Mouse (Mus musculus): ENCODE measurements around the gene 1500009L16Rik. TPM values are rescaled to one million over a fixed set of nuclear protein-coding genes. Genes with fewer than 3 reads are reported as not detected.

The 1500009L16Rik gene
- under 1 TPM; 0.22 to 0.65 (median 0.38) TPM for total RNA-seq (2022)

DNA sequence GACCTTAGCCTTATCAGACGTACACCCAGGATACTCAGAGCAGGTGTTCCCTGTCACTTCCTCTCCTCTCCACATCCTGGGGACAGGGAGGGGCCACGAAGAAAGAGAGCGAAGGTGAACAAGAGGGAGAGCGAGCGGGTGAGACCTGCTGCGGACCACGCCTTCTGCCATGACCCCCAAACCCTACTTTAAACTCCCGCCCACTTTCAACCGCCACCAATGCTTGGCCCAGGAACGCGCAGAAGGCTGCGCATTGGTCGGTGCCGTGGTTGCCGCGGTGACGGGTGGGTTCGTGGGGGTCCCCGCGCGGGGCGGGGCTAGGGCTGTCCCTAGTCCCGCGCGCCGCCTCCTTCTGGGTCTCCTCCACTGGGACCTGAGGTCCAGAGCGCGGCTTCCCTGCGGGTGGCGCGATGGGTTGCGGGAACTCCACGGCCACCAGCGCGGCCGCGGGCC is at the start of gene 1500009L16Rik:
1500009L16Rik (plus strand) TSS at position 287 of the 453 bp plus-strand sequence.
- peak in 1 of 2 experiments; percentile 15 for DNase-seq (ENCODE audit: low spot score in 2 of 2)

- DNase-seq (ENCODE audit: low spot score in 2 of 2), result no peak
Measured at GRCm38 (mm10) chr10:83681334-83681733, 41.3 kb upstream of the 1500009L16Rik start.

DNA sequence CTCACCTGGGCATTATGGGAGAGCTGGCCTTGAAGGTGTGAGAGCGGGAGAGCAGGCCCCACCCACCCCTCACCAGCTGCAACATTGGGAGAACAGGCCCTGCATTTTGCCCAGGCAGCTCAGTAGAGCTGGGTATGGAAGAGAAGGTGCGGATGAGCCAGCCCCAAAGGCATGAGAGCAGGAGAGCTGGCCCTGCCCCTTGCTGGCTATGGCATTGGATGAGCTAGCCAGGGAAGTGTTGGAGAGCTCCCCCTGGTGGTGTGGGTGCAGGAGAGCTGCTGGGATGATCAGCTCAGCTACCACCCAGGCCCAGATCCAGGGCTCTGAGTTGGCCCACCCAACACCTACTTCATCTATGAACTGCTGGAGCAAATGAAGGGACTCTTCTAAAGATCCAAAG is 34.5 kb upstream of the 1500009L16Rik start:
- no peak for DNase-seq (ENCODE audit: low spot score in 2 of 2)

DNA sequence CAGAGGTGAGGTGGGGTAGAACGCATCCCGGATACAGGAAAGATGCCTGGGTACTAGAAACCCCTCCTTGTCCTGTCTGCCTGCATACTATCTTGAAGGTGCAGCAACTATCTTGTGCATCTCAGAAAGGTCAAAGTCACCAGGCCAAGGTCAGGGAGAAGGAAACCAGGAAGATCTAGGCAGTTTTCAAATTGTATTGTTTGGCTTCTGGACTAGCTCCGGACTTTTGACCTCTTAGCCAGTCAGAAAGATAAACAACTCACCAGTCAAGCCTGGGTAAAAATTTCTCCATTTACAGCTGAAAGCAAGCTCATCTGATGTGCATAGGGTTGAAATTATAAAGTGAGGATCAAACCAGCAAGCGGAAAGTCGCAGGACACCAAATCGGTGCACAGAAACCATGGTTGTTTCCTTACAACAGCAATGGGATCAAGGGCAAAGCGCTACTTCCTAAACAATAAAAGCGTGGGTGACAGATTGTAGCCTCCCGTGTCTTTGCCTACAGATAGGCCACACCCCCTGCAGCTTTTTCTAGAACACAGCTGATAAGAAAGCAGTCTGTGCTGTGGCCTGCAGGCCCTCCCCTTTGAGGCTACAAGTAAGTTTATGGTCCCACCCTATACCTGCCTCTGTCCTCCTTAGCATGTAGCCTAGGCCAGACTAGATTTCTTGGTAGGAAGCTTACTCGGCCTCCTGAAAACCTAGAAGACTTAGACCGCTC is 30.3 kb upstream of the 1500009L16Rik start:
- no peak for DNase-seq (ENCODE audit: low spot score in 2 of 2)

DNA sequence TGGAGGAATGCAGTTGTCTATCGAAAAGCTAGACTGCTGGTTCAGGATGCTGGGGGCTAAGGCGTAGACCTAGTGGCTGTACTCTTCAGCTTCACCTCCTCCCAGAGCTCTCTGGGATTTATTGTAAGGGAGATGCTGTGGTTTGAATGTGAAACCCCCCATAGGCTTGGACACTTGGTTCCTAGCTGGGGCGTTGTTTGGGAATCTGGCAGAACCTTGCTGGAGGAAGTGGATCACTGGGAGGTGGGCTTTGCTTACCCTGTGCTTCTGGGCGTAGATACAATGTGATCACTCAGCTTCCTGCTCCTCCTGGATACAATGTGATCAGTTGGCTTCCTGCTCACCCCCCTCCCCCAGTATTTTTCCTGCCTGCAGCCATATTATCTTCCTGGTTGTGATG is 26.4 kb upstream of the 1500009L16Rik start:
- no peak for DNase-seq (ENCODE audit: low spot score in 2 of 2)

GRCm38 (mm10) chr10:83706628-83707027 is 16.0 kb upstream of the 1500009L16Rik start:
- no peak for DNase-seq (ENCODE audit: low spot score in 2 of 2)

GRCm38 (mm10) chr10:83709920-83710319 is 12.7 kb upstream of the 1500009L16Rik start:
- DNase-seq (ENCODE audit: low spot score in 2 of 2), result no peak

DNA sequence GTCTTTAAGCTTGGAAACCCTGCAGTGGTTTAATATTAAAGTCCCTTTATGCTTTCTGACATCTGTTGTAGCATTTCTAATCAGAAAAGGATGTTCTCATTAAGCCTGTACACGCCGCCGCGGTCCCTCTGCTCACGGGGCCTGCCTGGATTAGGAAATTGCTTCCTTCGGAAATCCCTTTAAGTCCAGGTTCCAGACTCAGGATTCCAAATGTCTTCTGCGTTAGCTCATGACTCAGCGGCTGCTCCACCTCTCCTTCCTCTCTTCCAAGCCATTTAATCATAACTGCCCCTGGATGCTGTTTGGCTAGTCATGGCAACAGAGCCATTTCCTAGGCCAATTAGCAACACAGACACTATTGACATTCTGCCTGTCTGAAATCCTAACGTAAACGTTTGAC is 10.9 kb upstream of the 1500009L16Rik start:
- no peak for DNase-seq (ENCODE audit: low spot score in 2 of 2)

DNA sequence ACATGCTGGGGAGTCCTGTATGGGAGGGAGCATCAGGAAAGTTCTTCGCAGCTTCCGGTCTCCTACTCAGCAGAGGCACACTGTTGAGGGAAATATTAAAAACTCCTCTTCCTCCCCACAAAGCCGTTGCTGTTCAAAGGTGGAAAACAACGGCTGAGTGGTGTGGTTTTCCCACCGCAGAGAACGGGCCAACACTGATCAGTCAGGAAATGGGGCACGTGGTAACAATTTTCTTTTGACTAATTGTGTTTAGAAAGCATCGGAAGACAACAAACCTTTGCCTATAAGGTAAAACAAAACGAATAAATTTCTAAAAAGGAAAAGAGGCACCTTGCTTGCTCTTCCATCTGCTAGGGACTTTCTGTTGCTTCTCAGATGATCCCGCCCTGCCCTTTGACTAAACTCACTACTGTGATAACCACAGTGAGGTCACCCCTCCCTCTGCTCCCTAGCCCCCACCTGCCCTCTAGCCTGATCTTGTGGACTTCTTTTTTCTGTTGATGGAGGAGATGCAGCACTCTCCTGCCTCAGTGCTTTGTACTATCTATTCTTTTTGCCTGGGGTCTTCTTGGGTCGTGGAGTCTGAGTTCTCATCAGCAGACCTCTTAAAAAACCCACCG is 3.7 kb upstream of the 1500009L16Rik start:
- no peak for DNase-seq (ENCODE audit: low spot score in 2 of 2)

GRCm38 (mm10) chr10:83723055-83723454 is 390 bp downstream of the 1500009L16Rik start:
- no peak for DNase-seq (ENCODE audit: low spot score in 2 of 2)

- no peak for DNase-seq (ENCODE audit: low spot score in 2 of 2)
Measured at GRCm38 (mm10) chr10:83724351-83725059, 1.8 kb downstream of the 1500009L16Rik start.

GRCm38 (mm10) chr10:83726164-83726563 is 3.5 kb downstream of the 1500009L16Rik start:
- DNase-seq (ENCODE audit: low spot score in 2 of 2), result no peak

DNA sequence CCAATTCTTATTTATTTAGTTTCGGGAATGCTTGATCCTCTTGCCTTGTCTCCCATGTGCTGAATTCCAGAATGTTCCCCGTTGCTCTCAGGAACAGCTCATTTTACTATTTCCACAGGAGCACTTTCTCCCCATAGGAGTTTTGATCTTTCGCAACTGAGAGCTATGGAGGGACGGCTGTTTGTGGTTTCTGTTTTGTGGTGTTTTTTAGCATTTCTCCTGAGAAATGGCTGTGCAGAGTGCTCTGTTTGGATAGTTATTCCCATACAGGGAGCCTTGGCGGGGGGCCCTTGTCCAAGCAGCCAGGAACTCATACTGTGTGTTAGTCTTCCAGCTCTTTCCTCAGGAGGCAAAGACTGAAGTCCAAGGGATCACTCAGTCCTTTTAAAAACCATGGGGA is 5.2 kb downstream of the 1500009L16Rik start:
- no peak for DNase-seq (ENCODE audit: low spot score in 2 of 2)

DNA sequence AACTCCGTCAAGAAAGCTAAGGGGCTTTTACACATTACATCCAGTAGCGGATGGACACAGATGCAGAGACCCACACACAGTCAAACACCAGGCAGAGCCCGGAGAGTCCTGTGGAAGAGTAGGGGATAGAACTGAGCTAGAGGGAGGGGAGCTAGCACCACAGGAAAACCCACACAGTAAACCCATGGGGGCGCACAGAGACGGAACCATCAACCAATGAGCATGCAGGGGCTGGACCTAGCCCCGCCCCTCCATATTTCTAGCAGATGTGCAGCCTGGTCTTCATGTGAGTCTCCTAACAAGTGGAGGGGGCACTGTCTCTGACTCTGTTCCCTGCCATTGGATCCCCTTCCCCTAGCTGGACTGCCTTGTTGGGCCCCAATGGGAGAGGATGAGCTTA is 5.9 kb downstream of the 1500009L16Rik start:
- no peak for DNase-seq (ENCODE audit: low spot score in 2 of 2)

GRCm38 (mm10) chr10:83729076-83729475 is 6.4 kb downstream of the 1500009L16Rik start:
- DNase-seq (ENCODE audit: low spot score in 2 of 2), result no peak

GRCm38 (mm10) chr10:83729492-83729891 is 6.8 kb downstream of the 1500009L16Rik start:
- DNase-seq (ENCODE audit: low spot score in 2 of 2), result peak; percentile 70 to 73

DNA sequence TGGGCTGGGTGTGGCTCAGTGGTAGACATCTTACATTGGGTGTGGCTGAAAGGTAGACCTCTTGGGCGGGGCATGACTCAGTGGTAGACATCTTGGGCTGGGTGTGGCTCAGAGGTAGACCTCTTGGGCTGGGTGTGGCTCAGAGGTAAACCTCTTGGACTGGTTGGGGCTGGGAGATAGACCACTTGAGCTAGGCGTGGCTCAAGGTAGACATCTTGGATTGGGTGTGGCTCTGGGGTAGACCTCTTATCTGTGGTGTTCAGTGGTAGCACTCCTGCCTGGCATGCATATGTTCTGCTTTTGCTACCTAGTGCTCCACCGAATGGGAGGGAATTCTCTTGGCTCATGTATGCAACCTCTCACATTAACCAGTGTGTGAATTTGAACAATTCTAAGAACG is 11.1 kb downstream of the 1500009L16Rik start:
- DNase-seq (ENCODE audit: low spot score in 2 of 2), result no peak

GRCm38 (mm10) chr10:83738996-83739655 is 16.5 kb downstream of the 1500009L16Rik start:
- DNase-seq (ENCODE audit: low spot score in 2 of 2), result no peak

DNA sequence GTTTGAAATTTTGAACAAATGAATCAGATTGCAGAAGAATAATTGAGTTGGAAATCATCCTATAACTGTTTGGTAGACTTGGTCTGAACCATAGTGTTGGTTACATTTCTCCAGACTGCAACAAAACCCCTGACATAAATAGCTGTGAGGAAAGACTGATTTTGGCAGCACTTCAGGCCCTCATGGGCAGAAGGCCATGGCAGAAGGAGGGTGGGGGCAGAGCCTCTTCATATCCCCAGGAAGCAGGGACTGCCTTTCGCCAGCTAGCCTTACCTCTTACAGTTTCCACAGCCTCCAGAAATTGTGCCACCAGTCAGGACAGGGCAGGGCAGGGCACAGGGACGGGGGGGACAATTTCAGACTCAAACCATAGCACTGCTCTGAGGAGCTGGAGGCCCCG is 22.0 kb downstream of the 1500009L16Rik start:
- DNase-seq (ENCODE audit: low spot score in 2 of 2), result no peak

DNA sequence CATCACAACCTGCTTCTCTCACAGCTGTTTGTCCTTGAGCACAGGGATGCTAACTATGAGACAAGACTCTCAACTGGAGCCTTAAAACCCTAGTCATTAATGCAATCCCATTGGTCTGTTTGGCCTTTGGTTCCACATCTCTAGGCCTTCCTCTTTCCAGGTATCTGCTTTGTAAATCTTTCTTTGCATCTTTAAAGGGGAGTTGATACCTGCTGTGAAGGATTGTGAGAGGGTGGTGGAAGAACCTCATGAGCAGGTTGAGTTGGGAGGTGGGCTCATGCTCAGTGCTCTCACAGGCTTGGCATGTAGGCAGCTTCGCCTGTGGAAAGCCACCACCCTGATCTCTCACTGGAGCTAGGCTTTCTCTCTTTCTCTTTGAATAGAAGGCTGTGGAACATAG is 30.4 kb downstream of the 1500009L16Rik start:
- DNase-seq (ENCODE audit: low spot score in 2 of 2), result no peak

DNA sequence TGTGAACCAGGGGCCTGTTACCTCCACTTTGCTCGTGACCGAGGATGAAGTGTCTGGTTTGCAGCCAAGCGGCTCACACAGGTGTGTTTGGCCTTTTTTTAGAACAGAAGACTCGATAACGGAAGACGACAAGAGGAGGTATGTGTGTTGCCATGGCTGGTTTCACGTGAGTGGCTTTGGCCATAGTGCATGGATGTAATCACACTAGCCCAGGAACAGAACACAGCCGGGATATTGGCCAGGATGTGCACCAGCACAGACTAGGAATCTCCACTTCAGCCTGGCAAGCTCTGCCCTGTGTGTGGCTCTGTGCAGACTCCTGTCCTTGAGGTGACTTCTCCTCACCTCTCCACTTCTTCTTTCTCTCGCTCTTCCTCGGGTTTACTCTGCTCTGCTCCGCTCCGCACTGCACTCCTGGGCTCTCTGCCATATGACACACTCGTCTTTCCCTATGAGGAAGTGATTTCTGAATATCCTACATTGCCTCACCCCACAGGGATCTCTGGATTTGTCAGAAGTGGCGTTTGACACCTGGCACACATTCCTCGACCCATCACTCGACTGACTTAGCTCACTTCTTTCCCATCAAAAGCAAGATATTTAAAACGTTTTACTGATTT is 34.8 kb downstream of the 1500009L16Rik start:
- DNase-seq (ENCODE audit: low spot score in 2 of 2), result no peak

All from gastrocnemius, adult 8-10 months (tissue).